Mouse (Mus musculus) lung, adult 2 months (tissue): Measurements from ENCODE around the gene Cebpa.

Experiments
- CTCF ChIP-seq: fragments of 200-500 bp; IDR thresholded peaks from 2 replicates; pipeline ENCODE4 v1.5.1; 2011; ENCODE audit warnings: mild to moderate bottlenecking, low read length, control low read depth; ENCODE audit not compliant: insufficient read depth
- POLR2A ChIP-seq: fragments of 200-500 bp; IDR thresholded peaks from 2 replicates; pipeline ENCODE4 v1.6.1; 2011; ENCODE audit warnings: low read depth, mild to moderate bottlenecking, control low read depth, low read length, borderline replicate concordance; ENCODE audit errors: extremely low read depth

DNA sequence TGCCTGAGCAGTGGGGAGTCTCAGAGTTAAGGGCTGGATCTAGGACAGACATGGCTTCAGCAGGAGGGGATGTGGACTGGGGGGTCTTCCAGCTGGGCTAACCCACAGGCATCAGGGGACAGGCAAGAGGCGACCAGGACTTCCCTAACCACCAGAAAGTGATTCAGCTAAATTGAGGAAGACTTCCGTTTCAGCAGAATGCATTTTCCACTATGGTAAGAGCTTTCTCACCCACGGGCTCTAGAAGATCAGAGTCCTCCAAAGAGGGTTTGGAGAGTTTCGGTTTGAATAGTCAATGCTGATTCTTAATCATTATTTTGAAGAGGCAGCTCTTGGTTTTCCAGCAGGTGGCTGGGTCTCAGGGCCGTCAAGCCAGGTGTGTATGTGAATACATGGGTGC is 20.8 kb downstream of the Cebpa start:
- TF ChIP-seq POLR2A (no peak), CTCF (no peak)
